ENCODE assay signal across 8 mouse cellular contexts in the genomic region with DNA sequence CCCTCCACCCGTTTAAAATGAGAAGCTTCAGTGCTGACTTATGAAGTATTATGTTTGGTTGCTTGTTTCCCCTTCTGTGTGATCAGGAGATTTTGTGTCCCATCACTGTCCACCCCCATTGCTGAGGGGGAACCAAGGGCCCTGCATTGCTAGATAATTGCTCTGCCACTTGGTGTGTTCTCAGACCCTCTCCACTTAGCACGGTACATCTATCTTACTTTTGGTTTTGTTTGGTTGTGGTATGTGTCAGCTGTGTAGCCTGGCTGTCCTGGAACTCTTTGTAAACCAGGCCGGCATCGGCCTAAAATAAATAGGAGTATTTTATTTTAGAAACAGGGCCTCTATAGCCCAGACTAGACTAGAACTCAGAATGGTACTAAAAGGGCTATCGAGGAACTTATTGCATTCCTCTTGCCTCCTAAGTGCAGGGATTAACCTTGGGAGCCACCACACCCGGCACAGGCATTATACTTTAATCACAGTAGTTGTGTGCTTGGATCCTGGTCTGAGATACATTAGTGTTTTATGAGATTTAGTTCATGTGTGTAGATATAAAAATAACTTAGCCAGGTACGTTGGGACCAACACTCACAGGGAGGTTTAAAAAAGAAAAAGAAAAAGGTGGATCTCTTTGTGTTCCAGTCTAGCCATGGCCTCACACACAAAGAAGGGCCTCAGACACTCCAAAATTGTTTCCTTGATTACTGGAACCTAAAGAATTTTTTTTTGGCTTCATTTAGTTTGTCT. TPM values are rescaled to one million over a fixed set of nuclear protein-coding genes. Genes with fewer than 3 reads are reported as not detected.
DNase-seq lines count a peak whose midpoint lies in the region; ATAC-seq and TF ChIP-seq lines count a peak whose summit lies in the region.

No protein-coding gene starts in this region.

- 20% methylated on average over 7 of the region's 7 CpGs for WGBS in heart, embryonic 15.5 days
- 48% methylated on average over 7 of the region's 7 CpGs for WGBS in hindbrain, embryonic 12.5 days
- WGBS in midbrain, embryonic 12.5 days: 41% methylated on average over 7 of the region's 7 CpGs

- peaks cover 58% of the 10 kb centered on the region for H3K79me2 ChIP-seq in MEL (ENCODE audit: control insufficient read depth, insufficient read depth, low read length, poor library complexity)

- peak in 1 of 2 experiments; percentile 23; a peak in 1 of 4 replicates for TF ChIP-seq POLR2A in MEL (IDR thresholded peaks at IDR 0.05; ENCODE audit: control insufficient read depth in 1 of 2, insufficient read depth in 1 of 2, low read depth in 1 of 2, low read length in 2 of 2, poor library complexity in 1 of 2)

- DNase-seq in heart, adult 9 months (ENCODE audit: low spot score in 2 of 2): no peak
- DNase-seq in MEL (ENCODE audit: low read depth, low spot score): peak; percentile 61
- DNase-seq in left cerebral cortex, postnatal 14 days (ENCODE audit: low spot score in 2 of 2): no peak
- DNase-seq in kidney, adult 18-20 months: no peak

- TF ChIP-seq CTCF in MEL (IDR thresholded peaks at IDR 0.05 in 2 of 3, conservative IDR thresholded peaks at IDR 0.05 in 1 of 3; ENCODE audit: control insufficient read depth in 1 of 3, insufficient read depth in 1 of 3, low read depth in 2 of 3, low read length in 3 of 3, poor library complexity in 1 of 3, severe bottlenecking in 1 of 3): no peak

- H3K36me3 ChIP-seq in heart, embryonic 15.5 days: no peaks in the 10 kb centered on the region
- peaks cover 0 to 36% of the 10 kb centered on the region in 2 experiments; a peak in 3 of 4 replicates for H3K36me3 ChIP-seq in MEL (ENCODE audit: control insufficient read depth in 1 of 2, insufficient read depth in 2 of 2, low read length in 2 of 2)
- H3K36me3 ChIP-seq in hindbrain, embryonic 12.5 days: no peaks in the 10 kb centered on the region
- H3K36me3 ChIP-seq in midbrain, embryonic 12.5 days: no peaks in the 10 kb centered on the region

- H3K27ac ChIP-seq in heart, embryonic 15.5 days: peak overlapping the region; percentile 98
- peak overlapping the region; percentile 54 for H3K27ac ChIP-seq in MEL (ENCODE audit: control insufficient read depth, low read depth, low read length)
- peak overlapping the region; percentile 92; the same call in 1 of the 2 replicates for H3K27ac ChIP-seq in hindbrain, embryonic 12.5 days
- no peak overlapping the region; the same call in 1 of the 2 replicates for H3K27ac ChIP-seq in midbrain, embryonic 12.5 days (replicated peaks)

- intact Hi-C loops in left cerebral cortex, postnatal 14 days (cut with DNase I): loop anchor here (5.0 kb wide), 1 partner anchor 130 kb away; a partner anchor contains a TSS

- peak overlapping the region; percentile 62 for H3K4me2 ChIP-seq in heart, embryonic 15.5 days
- peak overlapping the region; percentile 59 for H3K4me2 ChIP-seq in hindbrain, embryonic 12.5 days (replicated peaks)
- H3K4me2 ChIP-seq in midbrain, embryonic 12.5 days (replicated peaks): peak overlapping the region; percentile 80

- H3K4me3 ChIP-seq in heart, embryonic 15.5 days: peak overlapping the region; percentile 79
- peak overlapping the region; percentile 79 to 98 for H3K4me3 ChIP-seq in MEL (ENCODE audit: control insufficient read depth in 1 of 2, insufficient read depth in 1 of 2, low read depth in 2 of 2, low read length in 2 of 2)
- peak overlapping the region; percentile 86 for H3K4me3 ChIP-seq in hindbrain, embryonic 12.5 days
- peak overlapping the region; percentile 97 for H3K4me3 ChIP-seq in midbrain, embryonic 12.5 days

- peak overlapping the region; percentile 96 for H3K9ac ChIP-seq in heart, embryonic 15.5 days
- peak overlapping the region; percentile 86 for H3K9ac ChIP-seq in MEL (ENCODE audit: control insufficient read depth, low read depth, low read length, poor library complexity, severe bottlenecking)
- H3K9ac ChIP-seq in hindbrain, embryonic 12.5 days: peak overlapping the region; percentile 91
- peak overlapping the region; percentile 96 for H3K9ac ChIP-seq in midbrain, embryonic 12.5 days (replicated peaks)

- TF ChIP-seq RAD21 in MEL (IDR thresholded peaks at IDR 0.05; ENCODE audit: low read depth, low read length): no peak

- no peak for ATAC-seq in heart, embryonic 15.5 days (replicated peaks; ENCODE audit: insufficient number of reproducible peaks, insufficient read depth, low FRiP score, low read depth)
- no peak for ATAC-seq in hindbrain, embryonic 12.5 days (ENCODE audit: low FRiP score)
- ATAC-seq in midbrain, embryonic 12.5 days (ENCODE audit: low FRiP score, low read depth): no peak
- ATAC-seq in granulocyte monocyte progenitor cell, adult 5-6 weeks (replicated peaks; ENCODE audit: poor library complexity, severe bottlenecking): no peak

- peaks cover 36% of the 10 kb centered on the region for H3K4me1 ChIP-seq in heart, embryonic 15.5 days (replicated peaks)
- peaks cover 9 to 12% of the 10 kb centered on the region in 2 experiments for H3K4me1 ChIP-seq in MEL (ENCODE audit: control insufficient read depth in 1 of 2, insufficient read depth in 2 of 2, low read length in 2 of 2)
- H3K4me1 ChIP-seq in hindbrain, embryonic 12.5 days: peaks cover 19% of the 10 kb centered on the region
- peaks cover 28% of the 10 kb centered on the region for H3K4me1 ChIP-seq in midbrain, embryonic 12.5 days

- TF ChIP-seq EP300 in MEL (IDR thresholded peaks at IDR 0.05; ENCODE audit: low read depth in 1 of 2, low read length in 2 of 2): no peak

- H3K9me3 ChIP-seq in heart, embryonic 15.5 days (replicated peaks): no peaks in the 10 kb centered on the region
- H3K9me3 ChIP-seq in MEL (replicated peaks; ENCODE audit: insufficient read depth, low read length): no peaks in the 10 kb centered on the region
- H3K9me3 ChIP-seq in hindbrain, embryonic 12.5 days (replicated peaks): no peaks in the 10 kb centered on the region
- H3K9me3 ChIP-seq in midbrain, embryonic 12.5 days: no peaks in the 10 kb centered on the region

- no peaks in the 10 kb centered on the region for H3K27me3 ChIP-seq in heart, embryonic 15.5 days
- H3K27me3 ChIP-seq in MEL (ENCODE audit: control insufficient read depth in 1 of 2, insufficient read depth in 2 of 2, low read length in 2 of 2): no peaks in the 10 kb centered on the region
- no peaks in the 10 kb centered on the region for H3K27me3 ChIP-seq in hindbrain, embryonic 12.5 days
- no peaks in the 10 kb centered on the region for H3K27me3 ChIP-seq in midbrain, embryonic 12.5 days

RNA-seq across cellular contexts. Expression of a gene that starts 1.2 kb away (rescaled TPM):
- 1,248 and 1,820 TPM in 2 replicates for polyA plus RNA-seq in heart, embryonic 15.5 days (2015; fragmentation: Nextera tagmentation; extraction: Ambion mirVana)
- total RNA-seq in MEL (2012; rRNA removed): 364 and 367 TPM in 2 replicates
- 100 to 1,000 TPM in 1 of 2 experiments, not detected in 1; 400 TPM for polyA plus RNA-seq in MEL (2012; ENCODE audit: insufficient read depth in 1 of 2, insufficient read length in 2 of 2, low read depth in 1 of 2, low replicate concordance in 2 of 2, missing spikeins in 1 of 2)
- polyA plus RNA-seq in hindbrain, embryonic 12.5 days (2016; fragmentation: Nextera tagmentation; extraction: Ambion mirVana): 655 and 680 TPM in 2 replicates
- polyA plus RNA-seq in midbrain, embryonic 12.5 days (2016; fragmentation: Nextera tagmentation; extraction: Ambion mirVana): 705 and 706 TPM in 2 replicates
- total RNA-seq in left cerebral cortex, postnatal 14 days (2021): 100 to 1,000 TPM; 481 to 515 TPM
- 540 and 741 TPM in 2 replicates for total RNA-seq in granulocyte monocyte progenitor cell, adult 5-6 weeks (2014; fragmentation: Nextera tagmentation)
- total RNA-seq in granulocyte monocyte progenitor cell, adult 5-6 weeks (2017): 121 and 142 TPM in 2 replicates

RNA-seq across cellular contexts. Expression of a gene that starts 15.0 kb away (rescaled TPM):
- polyA plus RNA-seq in heart, embryonic 15.5 days (2015; fragmentation: Nextera tagmentation; extraction: Ambion mirVana): 10.6 and 15.1 TPM in 2 replicates
- total RNA-seq in MEL (2012; rRNA removed): 12.7 and 16.4 TPM in 2 replicates
- 10 to 100 TPM in 1 of 2 experiments, not detected in 1; 12.8 TPM for polyA plus RNA-seq in MEL (2012; ENCODE audit: insufficient read depth in 1 of 2, insufficient read length in 2 of 2, low read depth in 1 of 2, low replicate concordance in 2 of 2, missing spikeins in 1 of 2)
- 20.0 and 21.0 TPM in 2 replicates for polyA plus RNA-seq in hindbrain, embryonic 12.5 days (2016; fragmentation: Nextera tagmentation; extraction: Ambion mirVana)
- polyA plus RNA-seq in midbrain, embryonic 12.5 days (2016; fragmentation: Nextera tagmentation; extraction: Ambion mirVana): 21.0 TPM in 2 replicates
- 10 to 100 TPM; 16.3 to 22.9 TPM for total RNA-seq in left cerebral cortex, postnatal 14 days (2021)
- 7.3 and 7.5 TPM in 2 replicates for total RNA-seq in granulocyte monocyte progenitor cell, adult 5-6 weeks (2014; fragmentation: Nextera tagmentation)
- 11.4 and 12.6 TPM in 2 replicates for total RNA-seq in granulocyte monocyte progenitor cell, adult 5-6 weeks (2017)

RNA-seq across cellular contexts. Expression of a gene that starts 18.5 kb away (rescaled TPM):
- 11.5 and 12.9 TPM in 2 replicates for polyA plus RNA-seq in heart, embryonic 15.5 days (2015; fragmentation: Nextera tagmentation; extraction: Ambion mirVana)
- 0.12 TPM in 1 of 2 replicates, not detected in the other for total RNA-seq in MEL (2012; rRNA removed)
- under 1 TPM in 1 of 2 experiments, not detected in 1; 0.68 TPM for polyA plus RNA-seq in MEL (2012; ENCODE audit: insufficient read depth in 1 of 2, insufficient read length in 2 of 2, low read depth in 1 of 2, low replicate concordance in 2 of 2, missing spikeins in 1 of 2)
- polyA plus RNA-seq in hindbrain, embryonic 12.5 days (2016; fragmentation: Nextera tagmentation; extraction: Ambion mirVana): 7.3 and 7.6 TPM in 2 replicates
- 13.8 and 17.0 TPM in 2 replicates for polyA plus RNA-seq in midbrain, embryonic 12.5 days (2016; fragmentation: Nextera tagmentation; extraction: Ambion mirVana)
- total RNA-seq in left cerebral cortex, postnatal 14 days (2021): 10 to 100 TPM; 15.2 to 16.4 TPM
- total RNA-seq in granulocyte monocyte progenitor cell, adult 5-6 weeks (2014; fragmentation: Nextera tagmentation): 0.32 TPM in 1 of 2 replicates, not detected in the other
- 0.46 TPM in 1 of 2 replicates, not detected in the other for total RNA-seq in granulocyte monocyte progenitor cell, adult 5-6 weeks (2017)

RNA-seq across cellular contexts. Expression of a gene that starts 30.3 kb away (rescaled TPM):
- polyA plus RNA-seq in heart, embryonic 15.5 days (2015; fragmentation: Nextera tagmentation; extraction: Ambion mirVana): 75.2 and 80.6 TPM in 2 replicates
- total RNA-seq in MEL (2012; rRNA removed): 24.3 and 25.9 TPM in 2 replicates
- polyA plus RNA-seq in MEL (2012; ENCODE audit: insufficient read depth in 1 of 2, insufficient read length in 2 of 2, low read depth in 1 of 2, low replicate concordance in 2 of 2, missing spikeins in 1 of 2): 10 to 100 TPM in 1 of 2 experiments, not detected in 1; 37.7 TPM
- polyA plus RNA-seq in hindbrain, embryonic 12.5 days (2016; fragmentation: Nextera tagmentation; extraction: Ambion mirVana): 59.2 and 61.4 TPM in 2 replicates
- polyA plus RNA-seq in midbrain, embryonic 12.5 days (2016; fragmentation: Nextera tagmentation; extraction: Ambion mirVana): 65.7 and 67.3 TPM in 2 replicates
- 10 to 100 TPM; 73.3 to 82.3 TPM for total RNA-seq in left cerebral cortex, postnatal 14 days (2021)
- 10.8 and 23.1 TPM in 2 replicates for total RNA-seq in granulocyte monocyte progenitor cell, adult 5-6 weeks (2014; fragmentation: Nextera tagmentation)
- total RNA-seq in granulocyte monocyte progenitor cell, adult 5-6 weeks (2017): 13.9 and 17.8 TPM in 2 replicates

RNA-seq across cellular contexts. Expression of a gene that starts 38.5 kb away (rescaled TPM):
- polyA plus RNA-seq in heart, embryonic 15.5 days (2015; fragmentation: Nextera tagmentation; extraction: Ambion mirVana): 47.3 and 56.0 TPM in 2 replicates
- 32.4 and 35.4 TPM in 2 replicates for total RNA-seq in MEL (2012; rRNA removed)
- 10 to 100 TPM in 1 of 2 experiments, not detected in 1; 51.4 TPM for polyA plus RNA-seq in MEL (2012; ENCODE audit: insufficient read depth in 1 of 2, insufficient read length in 2 of 2, low read depth in 1 of 2, low replicate concordance in 2 of 2, missing spikeins in 1 of 2)
- 61.9 and 63.3 TPM in 2 replicates for polyA plus RNA-seq in hindbrain, embryonic 12.5 days (2016; fragmentation: Nextera tagmentation; extraction: Ambion mirVana)
- polyA plus RNA-seq in midbrain, embryonic 12.5 days (2016; fragmentation: Nextera tagmentation; extraction: Ambion mirVana): 57.6 and 62.6 TPM in 2 replicates
- 10 to 100 TPM; 25.4 to 29.1 TPM for total RNA-seq in left cerebral cortex, postnatal 14 days (2021)
- 66.9 and 68.5 TPM in 2 replicates for total RNA-seq in granulocyte monocyte progenitor cell, adult 5-6 weeks (2014; fragmentation: Nextera tagmentation)
- 26.8 and 38.2 TPM in 2 replicates for total RNA-seq in granulocyte monocyte progenitor cell, adult 5-6 weeks (2017)
